Mouse (Mus musculus) 3T3-L1 (cell line): Measurements from ENCODE around the gene Neurl3.
A peak's percentile ranks its signal among the peaks of the same experiment; 100 is the strongest.

ENCODE experiments used
- DNase-seq: peaks from one replicate; pipeline ENCODE4 v3.0.0-alpha.2; 2015; ENCODE audit warnings: low read depth, low spot score

Gene Neurl3

DNA sequence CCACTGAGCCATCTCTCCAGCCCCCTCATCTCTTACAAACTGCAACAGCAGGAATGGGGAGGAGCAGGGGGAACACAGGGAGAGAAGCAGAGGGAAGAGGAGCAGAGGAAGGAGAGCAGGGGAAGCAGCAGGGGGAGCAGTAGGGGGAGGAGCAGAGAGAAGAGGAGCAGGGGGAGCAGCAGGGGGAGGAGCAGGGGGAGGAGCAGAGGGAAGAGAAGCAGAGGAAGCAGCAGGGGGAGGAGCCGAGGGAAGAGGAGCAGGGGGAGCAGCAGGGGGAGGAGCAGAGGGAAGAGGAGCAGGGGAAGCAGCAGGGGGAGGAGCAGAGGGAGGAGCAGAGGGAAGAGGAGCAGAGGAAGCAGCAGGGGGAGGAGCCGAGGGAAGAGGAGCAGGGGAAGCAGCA is 15.8 kb downstream of the Neurl3 start:
- DNase-seq: no peak

DNA sequence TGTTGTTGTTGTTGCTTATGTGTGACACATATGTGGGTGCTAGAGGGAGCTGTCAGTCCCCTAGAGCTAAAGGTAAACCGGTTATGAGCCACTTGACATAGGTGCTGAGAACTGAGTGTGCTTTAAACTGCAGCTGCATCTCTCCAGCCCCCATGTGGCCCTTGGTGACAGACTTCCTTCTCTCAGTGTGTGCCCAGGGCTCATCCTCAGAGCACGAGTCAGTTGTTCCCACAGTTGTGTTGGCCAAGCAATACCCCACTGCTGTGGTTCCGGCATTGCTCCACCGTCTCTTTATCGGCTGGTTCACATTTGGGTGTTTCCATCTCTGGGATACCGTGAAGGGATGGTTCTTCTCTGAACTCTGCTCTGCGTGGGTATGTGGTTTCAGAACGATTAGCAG is 17.2 kb downstream of the Neurl3 start:
- DNase-seq: no peak

DNA sequence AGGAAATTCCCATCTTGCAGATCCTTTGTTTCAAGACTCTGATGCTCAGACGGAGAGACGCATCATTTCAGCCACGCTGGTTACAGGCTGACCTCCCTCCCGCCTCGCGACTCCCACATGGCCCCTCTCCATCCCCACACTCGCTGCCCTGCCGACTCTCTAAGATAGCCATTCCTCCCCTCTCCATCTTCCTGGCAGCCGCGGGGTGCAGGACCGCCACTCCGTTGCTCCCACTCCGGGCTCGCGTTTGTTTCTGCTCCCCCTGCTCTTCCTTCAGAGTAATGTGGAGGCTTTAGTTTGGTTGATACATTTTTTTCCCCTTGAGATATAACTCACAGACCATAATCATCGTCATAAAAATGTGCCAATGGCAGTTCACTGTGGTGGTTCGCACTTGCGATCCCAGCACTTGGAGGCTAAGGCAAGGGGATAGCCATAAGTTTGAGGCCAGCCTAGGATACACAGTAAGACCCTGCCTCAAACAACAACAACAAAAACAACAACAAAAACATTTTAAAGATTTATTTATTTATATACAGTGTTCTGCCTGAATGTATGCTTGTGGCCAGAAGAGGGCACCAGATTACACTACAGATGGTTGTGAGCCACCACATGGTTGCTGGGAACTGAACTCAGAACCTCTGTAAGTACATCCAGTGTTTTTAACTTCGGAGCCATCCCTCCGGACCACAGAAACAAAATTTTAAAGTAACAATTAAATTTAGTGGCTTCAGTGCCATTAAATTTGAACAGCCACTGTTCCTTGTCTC is 18.4 kb downstream of the Neurl3 start:
- no peak for DNase-seq

- no peak for DNase-seq
Observed at GRCm38 (mm10) chr1:36254635-36255360, 19.7 kb downstream of the Neurl3 start.

DNA sequence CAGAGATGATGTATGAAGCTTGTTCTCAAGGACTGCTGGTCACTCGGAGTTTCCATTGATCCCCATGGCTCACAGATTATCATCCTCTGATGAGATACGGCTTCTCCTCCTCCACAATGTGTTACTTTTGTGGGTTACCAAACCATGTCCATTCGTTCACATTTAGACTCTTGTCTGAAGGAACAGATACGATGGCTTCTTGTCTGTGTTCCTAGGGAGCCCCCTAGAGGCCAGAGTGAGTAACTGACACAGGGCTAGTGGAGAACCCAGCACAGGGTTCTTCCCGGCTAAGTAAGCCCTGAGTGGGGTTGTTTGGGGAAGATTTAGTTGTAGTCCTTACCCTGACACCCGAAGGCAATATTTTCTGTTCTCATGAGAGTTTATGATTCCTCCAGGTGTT is 21.7 kb downstream of the Neurl3 start:
- DNase-seq: peak; percentile 89

GRCm38 (mm10) chr1:36251426-36251825 is 23.1 kb downstream of the Neurl3 start:
- no peak for DNase-seq

DNA sequence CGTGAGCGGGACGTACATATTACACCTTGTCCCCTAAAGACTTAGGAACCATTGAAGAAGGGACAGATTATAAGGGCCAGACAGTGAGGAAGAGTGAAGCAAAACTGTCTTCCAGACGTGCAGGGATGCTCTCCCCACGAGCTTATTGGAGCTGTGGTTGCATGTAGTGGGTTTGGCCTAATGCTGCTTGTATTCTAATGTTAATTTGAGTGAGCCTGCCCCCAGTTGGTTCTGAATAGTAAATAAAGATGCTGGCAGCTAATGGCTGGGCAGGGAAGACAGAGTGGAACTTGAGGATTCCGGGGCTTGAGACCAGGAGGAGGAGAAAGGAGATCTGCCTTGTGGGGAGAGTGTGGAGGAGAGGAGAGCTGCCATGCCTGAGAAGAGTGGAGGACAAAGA is 27.8 kb downstream of the Neurl3 start:
- DNase-seq: no peak

DNA sequence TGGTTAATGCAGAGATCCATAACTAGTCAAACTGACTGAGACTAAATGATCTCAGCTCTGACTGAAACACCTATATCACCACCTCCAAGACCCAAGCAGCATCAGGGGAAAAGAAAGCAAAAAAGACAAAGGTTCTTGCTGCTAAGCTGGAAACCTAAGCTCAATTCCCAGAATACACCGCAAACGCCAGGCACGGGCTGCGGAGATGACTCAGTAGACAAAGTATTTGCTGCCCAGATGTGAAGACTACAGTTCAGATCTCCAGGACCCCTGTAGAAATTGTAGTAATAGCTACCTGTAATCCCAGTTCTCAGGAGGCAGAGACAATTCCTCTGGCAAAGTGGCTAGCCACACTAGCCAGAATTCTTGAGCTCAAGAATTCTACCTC is 29.7 kb downstream of the Neurl3 start:
- DNase-seq: peak; percentile 77

DNA sequence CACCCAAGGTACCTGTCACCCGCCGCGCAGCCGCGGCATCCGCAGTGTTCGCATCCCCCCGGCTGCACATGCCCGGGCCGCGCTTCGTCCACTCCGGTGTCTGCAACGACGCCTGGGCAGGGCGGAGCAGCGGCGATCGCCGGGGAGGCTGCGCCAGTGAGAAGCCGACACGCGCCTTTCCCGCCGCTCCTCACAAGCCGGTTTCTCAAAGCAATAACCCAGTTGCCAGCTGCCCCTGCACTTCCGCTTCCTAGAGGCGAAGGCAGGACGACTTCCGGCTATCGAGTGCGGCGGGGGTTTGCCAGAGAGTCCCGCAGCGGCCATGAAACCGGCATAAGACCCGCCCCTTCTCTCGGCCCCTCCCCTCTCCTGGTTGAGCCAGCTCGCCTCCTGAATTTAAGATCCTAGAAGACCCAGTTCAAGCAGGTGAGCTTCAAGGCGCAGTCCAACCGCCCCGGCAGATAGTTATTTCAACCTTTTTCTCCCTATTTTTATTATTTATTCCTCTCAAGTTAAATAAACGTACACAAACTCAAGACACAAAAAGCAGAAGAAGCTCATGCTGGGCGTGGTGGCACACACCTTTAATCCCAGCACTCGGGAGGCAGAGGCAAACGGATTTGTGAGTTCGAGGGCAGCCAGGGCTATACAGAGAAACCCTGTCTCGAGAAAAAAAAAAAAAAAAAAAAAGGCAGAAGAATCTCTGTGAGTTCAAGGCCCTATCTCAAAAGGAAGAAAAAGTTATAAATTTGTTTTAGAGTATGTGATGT is 30.2 kb downstream of the Neurl3 start, which contains the start of gene Uggt1:
Gene Uggt1 (minus strand): TSS at position 663 of the 770 bp plus-strand sequence.
- DNase-seq: peak; percentile 98

GRCm38 (mm10) chr1:36243447-36244057 is 30.9 kb downstream of the Neurl3 start:
- peak; percentile 25 for DNase-seq

DNA sequence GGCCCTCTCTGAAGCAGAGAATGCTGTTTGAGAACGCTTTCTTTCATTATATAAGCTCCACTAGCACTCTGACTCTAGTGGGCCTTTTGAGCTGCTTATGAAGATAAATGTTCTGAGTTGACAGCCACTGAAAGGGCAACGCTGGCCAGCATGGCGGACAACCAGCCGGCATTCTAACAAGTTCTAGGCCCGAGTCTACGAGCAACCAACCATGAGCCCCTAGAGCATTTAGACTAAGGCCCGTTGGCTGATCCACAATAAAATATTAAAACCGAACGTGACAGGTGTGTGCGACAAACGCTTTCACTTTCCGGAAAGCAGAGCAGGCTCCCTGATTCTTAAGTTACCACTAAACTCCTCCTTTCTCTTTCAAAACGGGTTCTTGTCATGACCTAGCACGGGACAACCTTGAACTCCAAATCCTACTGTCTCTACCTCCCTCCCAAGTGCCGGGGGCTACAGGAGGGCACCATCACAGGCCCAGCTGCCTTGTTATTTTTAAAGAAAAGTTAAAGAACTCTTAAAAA is 32.5 kb downstream of the Neurl3 start:
- DNase-seq: no peak

- DNase-seq: no peak
Observed at GRCm38 (mm10) chr1:36240176-36240575, 34.3 kb downstream of the Neurl3 start.

GRCm38 (mm10) chr1:36239396-36239795 is 35.1 kb downstream of the Neurl3 start:
- DNase-seq: no peak

- no peak for DNase-seq
Observed at GRCm38 (mm10) chr1:36235855-36236254, 38.6 kb downstream of the Neurl3 start.

GRCm38 (mm10) chr1:36235057-36235639 is 39.3 kb downstream of the Neurl3 start:
- no peak for DNase-seq

DNA sequence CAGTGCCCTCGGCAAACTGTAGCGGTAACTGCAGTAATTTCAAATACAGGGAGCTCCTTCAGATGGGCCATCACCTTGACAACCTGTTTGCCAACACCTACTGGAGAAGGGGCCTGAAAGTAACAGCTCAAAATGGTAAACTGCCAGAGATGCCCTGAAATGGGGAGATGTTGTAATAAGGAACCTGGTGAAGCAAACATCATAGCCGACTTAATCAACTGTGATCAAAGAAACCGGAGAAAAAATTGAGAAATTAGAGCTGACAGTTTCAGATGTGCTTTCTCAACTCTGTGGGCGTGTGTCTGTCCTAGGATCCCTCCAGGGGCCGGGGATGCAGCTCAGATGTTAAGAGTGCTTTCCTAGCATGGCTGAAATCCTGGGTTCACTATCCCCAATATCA is 41.3 kb downstream of the Neurl3 start:
- no peak for DNase-seq

DNA sequence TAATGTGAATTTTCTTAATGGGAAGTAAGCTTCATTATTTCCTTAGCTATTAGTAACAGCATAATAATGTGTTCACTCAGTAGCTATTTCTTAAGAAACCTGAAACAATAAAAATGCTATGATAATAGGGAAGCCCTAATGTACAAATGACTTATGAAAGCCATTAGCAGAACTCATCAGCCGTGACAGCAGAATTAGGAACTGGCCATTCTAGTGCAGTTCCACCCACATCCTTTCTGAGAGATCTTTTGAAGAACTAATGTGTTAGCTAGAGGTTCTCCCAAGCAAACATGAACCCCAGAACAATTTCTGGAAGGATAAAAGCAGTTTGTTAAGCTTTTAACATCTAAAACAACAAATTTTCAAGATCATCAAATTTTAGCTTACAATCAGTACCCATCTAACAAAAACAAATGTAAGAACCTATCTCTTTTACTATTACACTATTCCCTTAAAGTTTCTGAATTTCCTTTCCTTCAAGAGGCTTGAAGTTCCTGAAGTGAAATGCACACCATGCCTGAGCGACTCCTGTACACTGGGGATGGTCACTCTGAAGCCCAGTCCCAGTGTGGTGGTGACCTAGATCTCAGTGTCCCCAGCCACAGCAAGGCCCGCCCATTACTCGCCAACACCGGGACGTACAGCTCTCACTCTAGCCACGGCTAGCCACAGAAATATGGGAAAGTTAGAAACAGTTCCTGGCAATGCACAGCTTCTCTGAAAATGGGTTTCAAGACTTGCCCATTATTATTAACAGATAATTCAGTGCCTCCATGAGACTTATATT is 43.4 kb downstream of the Neurl3 start:
- DNase-seq: no peak

- no peak for DNase-seq
Observed at GRCm38 (mm10) chr1:36228461-36228860, 46.0 kb downstream of the Neurl3 start.

- DNase-seq: peak; percentile 37
Observed at GRCm38 (mm10) chr1:36224648-36225047, 49.8 kb downstream of the Neurl3 start.
